Mouse (Mus musculus): ENCODE results near the gene Tm6sf2.

- TF ChIP-seq CTCF (IDR thresholded peaks at IDR 0.05; ENCODE audit: insufficient read depth, low read depth, low read length) (no peak), POLR2A (IDR thresholded peaks at IDR 0.05; ENCODE audit: insufficient read depth, low read depth, low read length) (no peak)
These were observed 27.5 kb downstream of the Tm6sf2 start for GRCm38 (mm10) chr8:70100241-70100640.

Measured in olfactory bulb, adult 2 months (tissue).